Mouse (Mus musculus): ENCODE measurements around the gene Elavl3. TPM values are rescaled to one million over a fixed set of nuclear protein-coding genes. Genes with fewer than 3 reads are reported as not detected.

Gene Elavl3
- total and polyA plus RNA-seq, 3 experiments = 0.01 to 0.05 TPM; not detected in 1

GRCm38 (mm10) chr9:22024592-22024991 lies 27.2 kb downstream of the Elavl3 start:
- peaks cover 57% of the 10 kb centered on the region for H3K27me3 ChIP-seq (ENCODE audit: insufficient read depth, low read length)
- H3K4me1 ChIP-seq (ENCODE audit: insufficient read depth, low read depth, low read length) = peaks cover 6% of the 10 kb centered on the region
- H3K36me3 ChIP-seq (replicated peaks) = no peaks in the 10 kb centered on the region
- TF ChIP-seq CTCF (IDR thresholded peaks at IDR 0.05; ENCODE audit: low read depth, low read length) (no peak), GATA1 (IDR thresholded peaks at IDR 0.05; ENCODE audit: borderline replicate concordance, low read length) (no peak), TAL1 (conservative IDR thresholded peaks at IDR 0.05; ENCODE audit: low read depth, low read length) (no peak), POLR2AphosphoS5 (IDR thresholded peaks at IDR 0.05; ENCODE audit: insufficient replicate concordance, low read depth, low read length) (no peak), GATA2 (IDR thresholded peaks at IDR 0.05; ENCODE audit: borderline replicate concordance, low read depth, low read length) (no peak)
- H3K4me3 ChIP-seq (ENCODE audit: low read depth, low read length) = no peak overlapping the region
- ATAC-seq (ENCODE audit: extremely low read depth, insufficient number of reproducible peaks, low FRiP score, poor library complexity, severe bottlenecking) (no peak), DNase-seq (ENCODE audit: low spot score) (no peak)
- H3K9me3 ChIP-seq (replicated peaks) = no peaks in the 10 kb centered on the region

DNA sequence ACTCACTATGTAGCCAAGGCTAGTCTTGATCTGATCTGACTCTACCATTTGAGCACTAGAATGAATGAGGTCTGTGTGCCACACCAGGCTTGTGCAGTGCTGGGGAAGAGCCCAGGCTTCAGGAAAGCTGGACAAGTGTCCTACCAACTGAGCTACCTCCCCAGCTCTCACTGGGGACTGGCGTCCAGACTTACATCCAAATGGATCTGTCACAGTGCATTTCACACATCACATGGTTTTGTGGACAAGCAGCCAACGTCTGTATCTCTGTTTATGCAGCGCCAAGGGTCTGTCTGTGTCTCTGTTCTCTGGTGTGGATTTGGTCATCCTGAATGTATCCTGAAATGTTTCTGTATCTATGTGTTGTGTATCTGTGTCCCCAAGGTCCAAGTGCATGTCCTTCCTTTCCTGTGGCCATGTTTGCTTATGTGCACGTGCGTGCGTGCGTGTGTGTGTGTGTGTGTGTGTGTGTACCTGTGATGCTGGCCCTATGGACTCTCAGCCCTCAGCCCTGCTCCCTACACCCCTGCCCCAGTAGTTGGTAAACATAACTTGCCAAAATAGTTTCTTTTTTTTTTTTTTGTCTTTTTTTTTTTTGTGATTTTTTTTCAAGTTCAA lies 34.5 kb downstream of the Elavl3 start:
- H3K4me3 ChIP-seq (ENCODE audit: low read depth, low read length) = no peak overlapping the region
- peaks cover 31% of the 10 kb centered on the region for H3K36me3 ChIP-seq (replicated peaks)
- ATAC-seq (ENCODE audit: extremely low read depth, insufficient number of reproducible peaks, low FRiP score, poor library complexity, severe bottlenecking) = no peak
- H3K27me3 ChIP-seq (ENCODE audit: insufficient read depth, low read length) = peaks cover 16% of the 10 kb centered on the region
- TF ChIP-seq TAL1 (conservative IDR thresholded peaks at IDR 0.05; ENCODE audit: low read depth, low read length) (no peak), CTCF (IDR thresholded peaks at IDR 0.05; ENCODE audit: low read depth, low read length) (no peak), GATA2 (IDR thresholded peaks at IDR 0.05; ENCODE audit: borderline replicate concordance, low read depth, low read length) (no peak), POLR2AphosphoS5 (IDR thresholded peaks at IDR 0.05; ENCODE audit: insufficient replicate concordance, low read depth, low read length) (no peak), GATA1 (IDR thresholded peaks at IDR 0.05; ENCODE audit: borderline replicate concordance, low read length) (no peak)
- no peaks in the 10 kb centered on the region for H3K9me3 ChIP-seq (replicated peaks)
- no peak for DNase-seq (ENCODE audit: low spot score)
- peaks cover 19% of the 10 kb centered on the region for H3K4me1 ChIP-seq (ENCODE audit: insufficient read depth, low read depth, low read length)

DNA sequence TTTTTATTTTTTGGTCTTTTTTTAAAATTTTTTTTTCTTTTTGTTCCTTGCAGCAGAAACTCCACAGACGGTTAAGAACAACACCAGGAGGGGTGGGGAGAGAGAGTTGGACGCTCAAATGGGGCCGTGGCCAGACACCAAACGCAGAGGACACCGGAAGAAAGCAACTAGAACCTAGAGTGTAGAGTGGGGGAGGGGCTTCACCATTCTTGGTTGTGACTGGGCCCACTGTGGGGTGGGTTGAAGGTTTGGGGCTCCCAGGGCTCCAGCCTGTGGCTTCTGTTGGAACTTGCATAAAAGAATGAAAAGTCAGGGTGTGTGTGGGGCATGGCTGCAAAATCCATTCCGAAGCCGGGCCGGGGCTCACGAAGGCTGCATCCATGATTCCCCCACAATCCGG lies 35.6 kb downstream of the Elavl3 start:
- ATAC-seq (ENCODE audit: extremely low read depth, insufficient number of reproducible peaks, low FRiP score, poor library complexity, severe bottlenecking) (no peak), DNase-seq (ENCODE audit: low spot score) (no peak)
- no peak overlapping the region for H3K4me3 ChIP-seq (ENCODE audit: low read depth, low read length)
- peaks cover 24% of the 10 kb centered on the region for H3K4me1 ChIP-seq (ENCODE audit: insufficient read depth, low read depth, low read length)
- no peaks in the 10 kb centered on the region for H3K9me3 ChIP-seq (replicated peaks)
- H3K27me3 ChIP-seq (ENCODE audit: insufficient read depth, low read length) = peaks cover 16% of the 10 kb centered on the region
- TF ChIP-seq GATA1 (IDR thresholded peaks at IDR 0.05; ENCODE audit: borderline replicate concordance, low read length) = no peak
- no peak for TF ChIP-seq GATA2 (IDR thresholded peaks at IDR 0.05; ENCODE audit: borderline replicate concordance, low read depth, low read length)
- no peak for TF ChIP-seq CTCF (IDR thresholded peaks at IDR 0.05; ENCODE audit: low read depth, low read length)
- no peak for TF ChIP-seq POLR2AphosphoS5 (IDR thresholded peaks at IDR 0.05; ENCODE audit: insufficient replicate concordance, low read depth, low read length)
- no peak for TF ChIP-seq TAL1 (conservative IDR thresholded peaks at IDR 0.05; ENCODE audit: low read depth, low read length)
- peaks cover 42% of the 10 kb centered on the region for H3K36me3 ChIP-seq (replicated peaks)

DNA sequence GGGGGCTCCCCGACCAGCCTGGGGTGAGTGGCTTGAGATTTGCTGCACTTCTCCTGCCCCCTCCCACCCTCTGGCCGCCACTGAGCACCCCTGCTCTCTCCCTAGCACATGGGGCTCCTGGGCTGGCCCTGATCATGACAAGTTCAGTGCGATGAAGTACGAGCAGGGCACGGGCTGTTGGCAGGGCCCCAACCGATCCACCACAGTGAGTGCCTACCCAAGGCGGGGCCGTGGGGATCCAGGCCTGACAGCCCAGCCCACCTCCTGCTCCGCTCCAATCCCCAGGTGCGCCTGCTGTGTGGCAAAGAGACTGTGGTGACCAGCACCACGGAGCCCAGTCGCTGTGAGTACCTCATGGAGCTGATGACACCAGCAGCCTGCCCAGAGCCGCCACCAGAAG lies 39.1 kb downstream of the Elavl3 start:
- H3K4me1 ChIP-seq (ENCODE audit: insufficient read depth, low read depth, low read length) = peaks cover 43% of the 10 kb centered on the region
- H3K9me3 ChIP-seq (replicated peaks) = no peaks in the 10 kb centered on the region
- ATAC-seq (ENCODE audit: extremely low read depth, insufficient number of reproducible peaks, low FRiP score, poor library complexity, severe bottlenecking) (no peak), DNase-seq (ENCODE audit: low spot score) (no peak)
- H3K36me3 ChIP-seq (replicated peaks) = peaks cover 77% of the 10 kb centered on the region
- H3K27me3 ChIP-seq (ENCODE audit: insufficient read depth, low read length) = no peaks in the 10 kb centered on the region
- TF ChIP-seq TAL1 (conservative IDR thresholded peaks at IDR 0.05; ENCODE audit: low read depth, low read length) (no peak), POLR2AphosphoS5 (IDR thresholded peaks at IDR 0.05; ENCODE audit: insufficient replicate concordance, low read depth, low read length) (no peak), CTCF (IDR thresholded peaks at IDR 0.05; ENCODE audit: low read depth, low read length) (no peak), GATA1 (IDR thresholded peaks at IDR 0.05; ENCODE audit: borderline replicate concordance, low read length) (no peak), GATA2 (IDR thresholded peaks at IDR 0.05; ENCODE audit: borderline replicate concordance, low read depth, low read length) (no peak)
- H3K4me3 ChIP-seq (ENCODE audit: low read depth, low read length) = no peak overlapping the region; the same call in 1 of the 2 replicates

DNA sequence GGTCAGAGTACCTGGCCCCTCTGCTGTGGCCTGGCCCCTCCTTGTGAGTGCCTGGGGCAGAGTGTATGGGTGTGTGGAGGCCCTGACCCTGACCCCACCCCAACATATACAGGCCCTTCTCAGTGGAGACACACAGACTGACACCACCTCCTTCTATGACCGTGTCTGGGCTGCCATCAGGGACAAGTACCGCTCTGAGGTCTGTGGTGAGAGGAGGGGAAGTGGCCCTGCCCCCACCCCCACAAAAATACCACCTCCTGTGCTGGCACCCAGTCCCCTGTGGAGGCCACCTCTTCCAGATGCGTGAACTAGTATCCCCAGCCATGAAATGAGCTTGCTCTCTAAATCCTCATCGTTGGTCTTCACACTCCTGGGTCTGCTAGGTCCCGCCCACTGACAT lies 40.8 kb downstream of the Elavl3 start:
- Histone ChIP-seq H3K4me3 (ENCODE audit: low read depth, low read length) (no peak overlapping the region), H3K9me3 (replicated peaks) (no peaks in the 10 kb centered on the region), H3K4me1 (ENCODE audit: insufficient read depth, low read depth, low read length) (peaks cover 45% of the 10 kb centered on the region), H3K36me3 (replicated peaks) (peaks cover 94% of the 10 kb centered on the region), H3K27me3 (ENCODE audit: insufficient read depth, low read length) (no peaks in the 10 kb centered on the region)
- no peak for DNase-seq (ENCODE audit: low spot score)
- no peak for ATAC-seq (ENCODE audit: extremely low read depth, insufficient number of reproducible peaks, low FRiP score, poor library complexity, severe bottlenecking)
- no peak for TF ChIP-seq CTCF (IDR thresholded peaks at IDR 0.05; ENCODE audit: low read depth, low read length)
- TF ChIP-seq GATA1 (IDR thresholded peaks at IDR 0.05; ENCODE audit: borderline replicate concordance, low read length) = no peak
- no peak for TF ChIP-seq POLR2AphosphoS5 (IDR thresholded peaks at IDR 0.05; ENCODE audit: insufficient replicate concordance, low read depth, low read length)
- TF ChIP-seq GATA2 (IDR thresholded peaks at IDR 0.05; ENCODE audit: borderline replicate concordance, low read depth, low read length) = no peak
- TF ChIP-seq TAL1 (conservative IDR thresholded peaks at IDR 0.05; ENCODE audit: low read depth, low read length) = no peak

GRCm38 (mm10) chr9:22004546-22004945 lies 47.3 kb downstream of the Elavl3 start:
- H3K36me3 ChIP-seq (replicated peaks) = peaks cover 61% of the 10 kb centered on the region
- no peak for DNase-seq (ENCODE audit: low spot score)
- H3K4me3 ChIP-seq (ENCODE audit: low read depth, low read length) = peak overlapping the region; percentile 79; the same call in 1 of the 2 replicates
- peaks cover under 1% of the 10 kb centered on the region; the same call in 1 of the 2 replicates for H3K27me3 ChIP-seq (ENCODE audit: insufficient read depth, low read length)
- H3K9me3 ChIP-seq (replicated peaks) = no peaks in the 10 kb centered on the region
- no peak for ATAC-seq (ENCODE audit: extremely low read depth, insufficient number of reproducible peaks, low FRiP score, poor library complexity, severe bottlenecking)
- H3K4me1 ChIP-seq (ENCODE audit: insufficient read depth, low read depth, low read length) = peaks cover 46% of the 10 kb centered on the region
- TF ChIP-seq CTCF (IDR thresholded peaks at IDR 0.05; ENCODE audit: low read depth, low read length) = no peak
- no peak for TF ChIP-seq GATA2 (IDR thresholded peaks at IDR 0.05; ENCODE audit: borderline replicate concordance, low read depth, low read length)
- TF ChIP-seq TAL1 (conservative IDR thresholded peaks at IDR 0.05; ENCODE audit: low read depth, low read length) = no peak
- TF ChIP-seq POLR2AphosphoS5 (IDR thresholded peaks at IDR 0.05; ENCODE audit: insufficient replicate concordance, low read depth, low read length) = no peak
- TF ChIP-seq GATA1 (IDR thresholded peaks at IDR 0.05; ENCODE audit: borderline replicate concordance, low read length) = no peak

Measured in G1E (cell line).